Mouse (Mus musculus) urinary bladder, postnatal 25 days (tissue): ENCODE data around the gene Fam49a.
A peak's percentile ranks its signal among the peaks of the same experiment; 100 is the strongest.

Experiments used
- DNase-seq: peaks from one replicate; pipeline ENCODE4 v3.0.0; 2022; ENCODE audit warnings: low spot score

Gene Fam49a

GRCm38 (mm10) chr12:12359923-12360322, 98.0 kb downstream of the Fam49a start:
- no peak for DNase-seq

- DNase-seq, result no peak
These were observed 100.4 kb downstream of the Fam49a start for GRCm38 (mm10) chr12:12362371-12362770.

- no peak for DNase-seq
These were observed 102.3 kb downstream of the Fam49a start for GRCm38 (mm10) chr12:12364201-12364600.

DNA sequence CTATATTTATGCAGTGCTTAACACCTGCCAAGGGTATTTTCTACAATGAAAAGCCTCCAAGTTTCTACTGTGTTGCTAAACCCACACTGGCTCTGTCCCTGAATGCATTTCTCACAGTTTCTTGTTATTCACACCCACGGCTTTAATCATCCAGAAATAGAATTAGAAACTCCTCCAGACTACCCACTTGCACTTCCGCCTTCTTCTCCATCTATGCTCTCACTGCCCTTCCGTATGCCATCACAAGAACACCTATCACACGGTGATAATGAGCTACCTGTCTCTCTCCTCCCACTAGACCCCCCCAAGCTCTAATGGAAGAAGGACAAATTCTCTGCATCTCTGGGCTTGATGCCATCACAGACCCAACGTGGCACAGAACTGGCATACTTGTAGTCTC, 105.5 kb downstream of the Fam49a start:
- DNase-seq, result no peak

DNA sequence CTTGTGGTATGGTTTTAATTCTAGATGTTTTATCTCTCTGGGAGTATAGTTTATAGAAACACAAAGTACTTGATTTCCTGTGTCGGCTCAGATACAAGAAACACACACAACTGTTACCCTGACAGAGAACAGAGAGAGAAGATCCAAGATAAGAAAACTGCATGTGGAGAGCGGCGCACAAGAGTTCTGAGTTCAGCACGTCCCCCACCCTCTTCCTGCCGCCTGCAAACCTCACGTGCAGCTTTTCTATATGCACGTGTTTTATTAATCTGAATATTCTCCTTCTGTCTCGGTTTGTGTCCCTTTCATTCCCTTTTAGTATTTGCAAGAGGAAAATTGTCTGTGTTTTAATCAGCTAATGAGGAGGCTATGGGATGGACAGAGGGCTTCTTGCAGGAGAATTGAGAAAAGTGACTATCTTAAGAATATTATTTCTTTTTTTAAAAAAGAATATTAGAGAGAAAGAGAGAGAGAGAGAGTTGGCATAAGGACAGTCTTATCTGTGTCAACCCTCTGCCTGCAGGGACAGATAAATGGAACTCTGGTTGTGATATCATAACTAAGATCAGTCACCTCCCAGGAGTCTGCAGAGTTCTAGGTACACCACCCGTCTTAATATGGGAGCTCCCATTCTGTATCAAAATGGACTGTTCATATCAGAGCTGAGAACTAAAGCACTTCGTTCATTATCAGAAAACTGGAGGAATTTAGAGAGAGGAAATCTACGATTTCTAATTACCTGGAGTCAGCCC, 111.3 kb downstream of the Fam49a start:
- DNase-seq, result no peak

DNA sequence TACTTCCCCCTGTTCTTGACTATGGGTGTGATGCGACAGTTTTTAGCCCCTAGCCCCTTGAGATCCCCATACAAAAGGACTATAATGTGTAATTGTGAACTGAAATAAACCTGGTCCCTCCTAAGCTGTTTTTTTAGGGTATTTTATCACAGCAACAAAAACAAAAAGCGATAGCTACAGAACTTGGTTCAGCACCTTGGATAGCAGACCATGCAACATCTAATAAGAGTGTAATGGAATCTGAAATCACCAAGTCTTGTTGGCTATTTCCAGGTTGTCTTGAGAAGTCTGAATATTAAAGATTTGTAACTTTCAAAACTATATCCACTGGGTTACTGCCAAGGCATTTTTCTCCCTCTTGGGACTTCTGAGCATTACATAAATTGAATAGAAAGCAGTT, 117.1 kb downstream of the Fam49a start:
- no peak for DNase-seq

DNA sequence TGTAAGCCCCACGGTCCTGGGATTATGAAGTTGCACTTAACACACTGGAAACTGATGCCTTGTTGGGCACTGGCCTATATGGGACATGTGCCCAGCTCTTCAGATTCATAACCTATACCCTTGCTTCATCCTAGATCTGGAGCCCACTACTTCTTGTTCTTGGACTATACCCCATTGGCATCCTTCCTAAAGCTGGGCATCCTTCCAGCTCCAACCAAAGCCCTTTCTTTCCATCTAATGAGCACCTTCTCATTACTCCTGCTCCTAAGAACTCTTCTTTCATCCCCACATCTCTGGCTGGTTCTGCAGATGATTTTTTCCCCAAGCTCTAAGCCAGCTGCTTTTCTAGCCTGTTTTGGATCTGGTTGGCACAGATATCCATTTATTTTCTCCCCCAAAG, 127.3 kb downstream of the Fam49a start:
- no peak for DNase-seq

DNA sequence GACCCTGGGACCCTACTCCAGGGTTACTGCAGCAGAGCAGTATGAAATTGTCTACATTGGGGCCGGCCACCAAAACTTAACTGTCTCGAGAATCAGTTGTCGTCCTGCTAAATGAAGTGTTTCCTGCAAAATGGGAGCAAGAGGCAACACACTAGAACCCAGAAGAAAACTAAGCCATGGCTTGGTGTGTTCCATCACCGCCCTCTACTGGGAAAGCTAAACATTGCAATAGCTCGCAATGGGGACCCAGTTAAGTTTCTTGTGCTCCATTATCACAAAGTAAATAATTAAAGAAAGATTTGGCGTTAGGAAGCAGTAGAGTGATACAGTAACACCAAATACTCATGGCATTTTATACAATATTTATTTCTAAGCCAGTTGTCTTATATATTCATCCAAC, 134.3 kb downstream of the Fam49a start:
- DNase-seq, result peak; percentile 29

- DNase-seq, result peak; percentile 65
These were observed 139.1 kb downstream of the Fam49a start for GRCm38 (mm10) chr12:12401051-12401465.

DNA sequence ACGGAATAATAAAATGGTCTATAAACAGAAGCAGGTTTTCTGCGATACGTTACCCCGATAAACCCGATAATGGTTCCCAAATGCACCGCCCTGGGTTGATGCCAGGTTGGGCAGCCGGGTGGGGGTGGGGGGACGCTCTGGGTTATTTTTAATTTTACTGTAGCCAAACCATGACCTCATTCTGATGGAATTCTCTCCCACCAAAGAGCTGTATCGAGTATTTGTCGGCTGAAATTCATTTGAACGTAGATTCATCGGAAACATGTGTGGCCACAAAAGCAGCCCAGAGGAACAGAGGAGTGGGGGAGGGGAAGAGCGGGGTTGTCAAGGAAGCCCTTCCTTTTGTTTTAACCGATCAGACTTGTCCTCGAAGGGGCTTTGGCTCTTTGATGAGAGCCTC, 139.6 kb downstream of the Fam49a start:
- DNase-seq, result no peak

GRCm38 (mm10) chr12:12405491-12406110, 143.7 kb downstream of the Fam49a start:
- DNase-seq, result no peak

- DNase-seq, result no peak
These were observed 147.1 kb downstream of the Fam49a start for GRCm38 (mm10) chr12:12409044-12409443.

DNA sequence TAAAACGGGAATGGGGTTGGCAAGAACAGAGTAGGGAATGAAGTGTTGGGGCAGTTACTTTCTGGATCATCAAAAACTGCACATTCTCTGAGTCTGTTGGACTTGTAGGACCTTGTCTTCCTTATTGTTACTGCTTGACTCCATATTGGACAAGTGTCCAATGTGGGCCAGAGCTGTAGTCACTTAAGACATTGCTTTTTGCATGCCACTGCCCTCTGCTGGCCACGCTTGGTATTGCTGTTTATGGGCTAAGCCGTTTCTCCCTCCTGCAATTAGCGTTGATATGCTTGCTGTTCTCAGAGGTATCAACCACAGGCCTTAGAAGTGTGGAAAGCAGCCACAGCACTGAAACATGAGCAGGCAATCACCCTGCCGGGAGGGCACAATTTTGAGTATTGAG, 150.7 kb downstream of the Fam49a start:
- peak; percentile 81 for DNase-seq

- no peak for DNase-seq
These were observed 158.5 kb downstream of the Fam49a start for GRCm38 (mm10) chr12:12420423-12420822.

- DNase-seq, result peak; percentile 70
These were observed 159.1 kb downstream of the Fam49a start for GRCm38 (mm10) chr12:12420841-12421579.

GRCm38 (mm10) chr12:12421580-12421878, 159.6 kb downstream of the Fam49a start:
- no peak for DNase-seq

DNA sequence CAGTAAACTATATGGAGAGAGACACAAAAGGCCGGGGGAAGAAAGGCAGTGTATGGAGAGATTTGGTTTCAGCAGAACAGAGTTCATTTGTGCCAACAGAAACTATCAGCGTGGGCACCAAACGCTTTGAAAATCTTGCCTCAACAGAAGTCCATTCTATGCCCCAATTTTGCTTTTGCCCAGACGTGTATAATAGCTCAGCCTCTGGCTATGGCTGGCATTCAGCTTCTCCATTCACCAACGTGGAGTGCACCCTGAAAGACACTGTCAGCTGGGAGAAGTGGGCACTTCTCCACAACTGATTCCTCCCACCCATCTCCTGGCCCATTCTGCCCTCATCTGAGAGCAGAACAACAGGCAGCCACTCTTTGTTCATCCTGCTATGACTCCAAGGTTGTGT, 163.2 kb downstream of the Fam49a start:
- no peak for DNase-seq

GRCm38 (mm10) chr12:12427285-12427684, 165.3 kb downstream of the Fam49a start:
- DNase-seq, result no peak

DNA sequence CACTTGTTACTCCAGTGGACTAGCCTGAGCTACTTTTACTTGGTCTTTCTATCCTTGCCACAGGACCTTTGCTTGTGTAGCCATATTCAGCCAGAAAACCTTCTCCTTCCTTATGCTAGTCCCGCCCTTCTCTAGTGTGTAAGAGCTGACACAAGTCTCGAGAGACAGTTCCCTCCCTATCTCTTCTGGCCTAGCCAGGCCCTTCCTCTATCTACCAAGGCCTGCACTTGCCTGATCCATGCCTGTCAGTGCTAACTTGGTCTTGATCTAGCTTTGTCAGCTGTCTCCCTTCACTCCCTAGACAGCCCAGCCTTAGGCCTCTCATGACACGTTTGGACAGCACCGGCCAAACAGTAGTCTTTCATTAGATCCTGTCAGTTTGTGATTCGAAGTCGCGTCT, 166.9 kb downstream of the Fam49a start:
- DNase-seq, result no peak
